Mouse (Mus musculus) hindbrain, postnatal 0 days (tissue): ENCODE results near the gene Slc38a11. TPM values are rescaled to one million over a fixed set of nuclear protein-coding genes. Genes with fewer than 3 reads are reported as not detected.

ENCODE experiments used
- ATAC-seq: fragments of 200-750 bp; cut with Nextera tagmentation; 2 replicates; pipeline ENCODE4 v1.8.0; 2017; ENCODE audit warnings: mild to moderate bottlenecking, moderate TSS enrichment, moderate library complexity
- DNase-seq: peaks from one replicate; pipeline ENCODE4 v3.0.0-alpha.2; 2015; ENCODE audit warnings: low spot score
- H3K27ac ChIP-seq: fragments of 300-500 bp; sonication (generic); 2 replicates; pipeline ENCODE4 v1.5.1; 2014; ENCODE audit warnings: mild to moderate bottlenecking
- H3K27me3 ChIP-seq: fragments of 300-500 bp; sonication (generic); 2 replicates; pipeline ENCODE4 v1.6.1; 2014; ENCODE audit warnings: low read length, mixed read lengths; ENCODE audit not compliant: insufficient read depth
- H3K36me3 ChIP-seq: fragments of 300-500 bp; sonication (generic); 2 replicates; pipeline ENCODE4 v1.6.1; 2014; ENCODE audit warnings: low read length, mixed read lengths; ENCODE audit not compliant: insufficient read depth
- H3K4me1 ChIP-seq: fragments of 300-500 bp; sonication (generic); 2 replicates; pipeline ENCODE4 v1.6.1; 2014; ENCODE audit warnings: antibody characterized with exemption, low read length, mixed read lengths; ENCODE audit not compliant: insufficient read depth
- H3K4me2 ChIP-seq: fragments of 300-500 bp; sonication (generic); 2 replicates; pipeline ENCODE4 v1.6.1; 2014; ENCODE audit warnings: low read depth, mild to moderate bottlenecking, low read length, moderate library complexity, mixed read lengths
- H3K4me3 ChIP-seq: fragments of 300-500 bp; sonication (generic); 2 replicates; pipeline ENCODE4 v1.5.1; 2014; ENCODE audit warnings: low read length
- H3K9ac ChIP-seq: fragments of 300-500 bp; sonication (generic); replicated peaks from 2 replicates; pipeline ENCODE4 v1.6.1; 2014; ENCODE audit warnings: mild to moderate bottlenecking, low read length, moderate library complexity, mixed read lengths
- H3K9me3 ChIP-seq: fragments of 300-500 bp; sonication (generic); 2 replicates; pipeline ENCODE4 v1.6.1; 2016; ENCODE audit warnings: low read length, mixed read lengths
- CTCF ChIP-seq: IDR thresholded peaks from 2 replicates; pipeline ENCODE4 v1.5.1; 2016; ENCODE audit warnings: antibody characterized with exemption, control low read depth, low read depth
- WGBS: fragments of 180-500 bp; shearing (Covaris S2); extraction: QIAGEN DNeasy Blood & Tissue Kit; methylation state at CpG from one replicate; pipeline ENCODE4 v1.1.7; 2014; 5-methylcytosine and 5-hydroxymethylcytosine counted together
- polyA plus RNA-seq: library from polyadenylated mRNA; unstranded; fragments of >200 nt; fragmentation: Nextera tagmentation; extraction: Ambion mirVana; gene quantifications from 2 replicates; pipeline ENCODE4 v1.2.1, GENCODE M21; 2015
- total RNA-seq: library from RNA; depleted of rRNA; stranded (reverse); fragments of >200 nt; gene quantifications from 2 replicates; pipeline ENCODE4 v1.2.3, GENCODE M21; 2014

Slc38a11 gene
- total and polyA plus RNA-seq, 2 experiments from 2014 or later = 1.5 to 4.1 TPM

DNA sequence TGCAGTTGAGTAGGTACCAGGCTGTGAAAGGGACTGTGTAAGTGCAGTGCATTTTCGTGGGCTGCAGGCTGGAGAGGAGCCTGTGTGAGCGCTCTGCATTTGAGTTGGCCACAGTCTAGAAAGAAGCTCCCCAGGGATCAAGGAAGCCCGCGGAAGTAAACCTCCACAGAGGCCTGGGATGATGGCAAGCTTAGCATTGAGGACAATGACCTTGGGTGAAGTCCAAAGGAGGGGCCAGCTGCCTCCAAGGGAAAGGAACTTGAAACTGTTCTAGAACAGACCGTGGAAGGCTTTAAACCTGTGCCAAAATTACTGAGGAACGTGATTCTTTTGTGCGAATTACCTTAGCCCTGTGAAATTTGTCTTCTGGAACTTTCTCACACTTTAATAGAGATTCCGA lies 69.7 kb downstream of the Slc38a11 start:
- H3K4me3 ChIP-seq = no peak overlapping the region
- no peaks in the 10 kb centered on the region for H3K36me3 ChIP-seq
- no peaks in the 10 kb centered on the region for H3K27me3 ChIP-seq
- WGBS = 46% methylated on average over 8 of the region's 8 CpGs
- H3K4me1 ChIP-seq = no peaks in the 10 kb centered on the region
- H3K9me3 ChIP-seq = no peaks in the 10 kb centered on the region
- H3K4me2 ChIP-seq = no peak overlapping the region
- no peak overlapping the region for H3K9ac ChIP-seq
- DNase-seq (peak; percentile 9), ATAC-seq (no peak)
- TF ChIP-seq CTCF = no peak
- H3K27ac ChIP-seq = no peak overlapping the region

GRCm38 (mm10) chr2:65293411-65293810 lies 70.4 kb downstream of the Slc38a11 start:
- H3K36me3 ChIP-seq = no peaks in the 10 kb centered on the region
- H3K4me2 ChIP-seq = no peak overlapping the region
- H3K27ac ChIP-seq = no peak overlapping the region
- H3K4me1 ChIP-seq = no peaks in the 10 kb centered on the region
- no peak for TF ChIP-seq CTCF
- DNase-seq (no peak), ATAC-seq (no peak)
- no peak overlapping the region for H3K4me3 ChIP-seq
- no peaks in the 10 kb centered on the region for H3K9me3 ChIP-seq
- no peaks in the 10 kb centered on the region for H3K27me3 ChIP-seq
- WGBS = 85% methylated on average over 8 of the region's 8 CpGs
- H3K9ac ChIP-seq = no peak overlapping the region

DNA sequence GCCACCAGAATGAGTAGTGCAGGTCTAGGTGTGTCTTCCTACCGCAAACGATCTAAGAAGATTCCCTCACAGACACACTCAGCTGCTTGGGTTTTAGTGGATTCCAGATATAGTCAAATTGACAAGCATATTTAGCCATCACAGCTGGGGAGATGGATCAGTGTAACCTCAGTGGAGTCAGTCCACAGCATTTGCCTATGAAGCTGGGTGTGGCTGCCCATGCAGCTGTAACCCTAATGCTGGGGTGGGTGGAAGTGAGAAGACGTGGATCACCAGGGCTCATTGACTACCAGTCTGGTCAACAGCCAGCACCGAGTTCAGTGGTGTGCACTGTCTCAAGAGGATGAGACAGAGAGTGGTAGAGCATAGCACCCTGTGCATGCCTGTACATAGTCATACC lies 74.1 kb downstream of the Slc38a11 start:
- Histone ChIP-seq H3K36me3 (no peaks in the 10 kb centered on the region), H3K4me2 (no peak overlapping the region), H3K4me1 (no peaks in the 10 kb centered on the region), H3K9ac (no peak overlapping the region), H3K27ac (no peak overlapping the region), H3K4me3 (no peak overlapping the region), H3K9me3 (no peaks in the 10 kb centered on the region), H3K27me3 (no peaks in the 10 kb centered on the region)
- DNase-seq (no peak), ATAC-seq (no peak)
- WGBS = 86% methylated on average over 4 of the region's 4 CpGs
- no peak for TF ChIP-seq CTCF

DNA sequence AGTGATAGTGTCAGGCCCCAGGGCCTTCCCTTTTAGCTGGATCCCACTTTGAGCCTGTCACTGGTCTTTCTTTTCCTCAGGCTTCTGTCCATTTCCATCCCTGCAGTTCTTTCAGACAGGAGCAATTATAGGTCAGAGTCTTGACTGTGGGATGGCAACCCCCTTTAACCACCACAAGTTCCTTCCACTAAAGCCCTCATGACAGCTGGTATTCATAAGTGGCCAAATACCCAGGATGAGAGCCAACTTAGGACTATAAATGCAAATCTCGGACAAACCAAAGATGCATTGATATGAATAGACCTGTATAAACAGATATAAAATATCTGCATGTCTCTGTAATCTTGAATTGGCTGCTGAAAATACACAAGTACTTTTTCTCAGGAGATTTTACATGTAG lies 75.1 kb downstream of the Slc38a11 start:
- Histone ChIP-seq H3K27me3 (no peaks in the 10 kb centered on the region), H3K27ac (no peak overlapping the region), H3K4me3 (no peak overlapping the region), H3K9me3 (no peaks in the 10 kb centered on the region), H3K9ac (no peak overlapping the region), H3K4me2 (no peak overlapping the region), H3K36me3 (no peaks in the 10 kb centered on the region), H3K4me1 (no peaks in the 10 kb centered on the region)
- no peak for DNase-seq
- no peak for ATAC-seq
- WGBS = 55% methylated on average over 1 of the region's 1 CpGs
- TF ChIP-seq CTCF = no peak

DNA sequence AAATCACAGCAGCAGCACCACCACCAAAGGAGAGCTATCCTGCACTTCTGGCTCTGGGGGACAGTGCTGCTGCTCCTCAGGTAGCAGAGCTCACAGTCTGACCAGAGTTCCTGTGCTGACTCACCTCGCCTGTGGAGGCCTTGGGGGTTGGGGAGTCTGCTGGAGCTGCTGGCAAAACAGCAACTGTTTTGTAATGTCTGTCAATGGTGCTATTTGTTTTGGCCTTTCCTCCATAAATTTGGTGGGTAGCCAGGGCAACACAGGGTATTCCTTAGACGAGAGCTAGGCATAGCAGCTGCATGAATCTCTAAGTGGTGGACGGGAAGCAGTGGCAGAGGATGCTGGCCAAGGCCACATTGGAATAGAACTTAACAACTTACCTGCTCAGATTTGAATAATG lies 78.5 kb downstream of the Slc38a11 start:
- Histone ChIP-seq H3K27me3 (no peaks in the 10 kb centered on the region), H3K4me3 (no peak overlapping the region), H3K4me2 (no peak overlapping the region), H3K9ac (no peak overlapping the region), H3K27ac (no peak overlapping the region), H3K36me3 (no peaks in the 10 kb centered on the region), H3K4me1 (no peaks in the 10 kb centered on the region), H3K9me3 (no peaks in the 10 kb centered on the region)
- DNase-seq (peak; percentile 49), ATAC-seq (peak; percentile 61)
- TF ChIP-seq CTCF = no peak
- WGBS = 28% methylated on average over 3 of the region's 3 CpGs

DNA sequence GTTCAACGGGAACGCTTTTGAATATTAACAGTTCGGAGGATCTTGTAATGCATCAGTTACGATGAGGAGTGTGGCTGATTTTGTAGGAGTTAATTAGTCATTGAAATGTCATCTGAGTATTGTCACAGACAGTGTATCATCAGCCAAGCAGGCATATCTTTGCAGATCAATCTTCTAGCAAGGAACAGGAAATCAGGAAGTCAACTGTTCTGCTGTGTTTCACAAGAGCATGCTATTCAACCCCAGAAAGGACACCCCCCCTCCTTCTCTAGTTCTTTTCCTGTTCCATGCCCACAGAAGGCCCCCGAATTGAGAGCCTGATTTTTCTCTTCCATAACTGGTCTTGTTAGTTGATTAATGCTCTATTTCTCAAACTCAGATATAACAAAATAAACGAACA lies 80.9 kb downstream of the Slc38a11 start:
- TF ChIP-seq CTCF = no peak
- H3K9me3 ChIP-seq = no peaks in the 10 kb centered on the region
- WGBS = 90% methylated on average over 6 of the region's 6 CpGs
- H3K27ac ChIP-seq = no peak overlapping the region
- H3K9ac ChIP-seq = no peak overlapping the region
- no peaks in the 10 kb centered on the region for H3K36me3 ChIP-seq
- no peaks in the 10 kb centered on the region for H3K27me3 ChIP-seq
- no peak for DNase-seq
- no peak overlapping the region for H3K4me3 ChIP-seq
- no peak for ATAC-seq
- no peak overlapping the region for H3K4me2 ChIP-seq
- no peaks in the 10 kb centered on the region for H3K4me1 ChIP-seq

- Histone ChIP-seq H3K27me3 (no peaks in the 10 kb centered on the region), H3K4me3 (no peak overlapping the region), H3K4me2 (no peak overlapping the region), H3K36me3 (no peaks in the 10 kb centered on the region), H3K27ac (no peak overlapping the region), H3K9ac (no peak overlapping the region), H3K4me1 (no peaks in the 10 kb centered on the region), H3K9me3 (no peaks in the 10 kb centered on the region)
- ATAC-seq (no peak), DNase-seq (no peak)
- no peak for TF ChIP-seq CTCF
- WGBS = 32% methylated on average over 4 of the region's 4 CpGs
These were observed 84.7 kb downstream of the Slc38a11 start for GRCm38 (mm10) chr2:65279029-65279690.
